Mouse (Mus musculus) intestine, postnatal 0 days (tissue): ENCODE results near the gene Clcn5. TPM values are rescaled to one million over a fixed set of nuclear protein-coding genes. Genes with fewer than 3 reads are reported as not detected.
A peak's percentile ranks its signal among the peaks of the same experiment; 100 is the strongest.

Experiments used
- ATAC-seq: fragments of 200-750 bp; cut with Nextera tagmentation; 2 replicates; pipeline ENCODE4 v1.8.0; 2017; ENCODE audit warnings: mild to moderate bottlenecking, moderate TSS enrichment, moderate library complexity
- H3K27ac ChIP-seq: fragments of 300-500 bp; sonication (generic); 2 replicates; pipeline ENCODE4 v1.5.1; 2014; ENCODE audit warnings: mild to moderate bottlenecking, low read depth, low read length, moderate library complexity
- H3K27me3 ChIP-seq: fragments of 300-500 bp; sonication (generic); replicated peaks from 2 replicates; pipeline ENCODE4 v1.6.1; 2014; ENCODE audit warnings: low read length, mixed read lengths; ENCODE audit not compliant: control insufficient read depth, insufficient read depth
- H3K36me3 ChIP-seq: fragments of 300-500 bp; sonication (generic); 2 replicates; pipeline ENCODE4 v1.6.1; 2014; ENCODE audit warnings: mild to moderate bottlenecking, moderate library complexity; ENCODE audit not compliant: control insufficient read depth, insufficient read depth
- H3K4me1 ChIP-seq: fragments of 300-500 bp; sonication (generic); replicated peaks from 2 replicates; pipeline ENCODE4 v1.6.1; 2014; ENCODE audit warnings: antibody characterized with exemption, low read length, mixed read lengths; ENCODE audit not compliant: control insufficient read depth, insufficient read depth
- H3K4me2 ChIP-seq: fragments of 300-500 bp; sonication (generic); replicated peaks from 2 replicates; pipeline ENCODE4 v1.6.1; 2014; ENCODE audit warnings: low read depth, mild to moderate bottlenecking, moderate library complexity
- H3K4me3 ChIP-seq: fragments of 300-500 bp; sonication (generic); 2 replicates; pipeline ENCODE4 v1.5.1; 2014; ENCODE audit warnings: low read depth, low read length
- H3K9ac ChIP-seq: fragments of 300-500 bp; sonication (generic); 2 replicates; pipeline ENCODE4 v1.6.1; 2014; ENCODE audit warnings: mild to moderate bottlenecking, low read depth, low read length
- H3K9me3 ChIP-seq: fragments of 300-500 bp; sonication (generic); 2 replicates; pipeline ENCODE4 v1.6.1; 2016; ENCODE audit warnings: mixed run types; ENCODE audit not compliant: control insufficient read depth
- CTCF ChIP-seq: sonication (generic); IDR thresholded peaks from 2 replicates; pipeline ENCODE4 v1.5.1; 2016; ENCODE audit warnings: low read depth, mild to moderate bottlenecking, control low read depth, antibody characterized with exemption, moderate library complexity
- WGBS: fragments of 180-500 bp; shearing (Covaris S2); extraction: QIAGEN DNeasy Blood & Tissue Kit; methylation state at CpG from one replicate; pipeline ENCODE4 v1.1.7; 2014; 5-methylcytosine and 5-hydroxymethylcytosine counted together
- polyA plus RNA-seq: library from polyadenylated mRNA; unstranded; fragments of >200 nt; fragmentation: Nextera tagmentation; extraction: Ambion mirVana; gene quantifications from 2 replicates; pipeline ENCODE4 v1.2.1, GENCODE M21; 2015

Clcn5 gene
- 23.2 and 28.5 TPM in 2 replicates for polyA plus RNA-seq

- TF ChIP-seq CTCF: no peak; the same call in 1 of the 2 replicates
- Histone ChIP-seq H3K4me1 (no peaks in the 10 kb centered on the region), H3K36me3 (no peaks in the 10 kb centered on the region), H3K9ac (peak within 1 kb of the TSS; percentile 65), H3K4me3 (peak within 1 kb of the TSS; percentile 62), H3K4me2 (peak within 1 kb of the TSS; percentile 65), H3K9me3 (no peaks in the 10 kb centered on the region), H3K27me3 (no peaks in the 10 kb centered on the region), H3K27ac (peak within 1 kb of the TSS; percentile 78)
- WGBS: 28% methylated on average over 43 of the region's 43 CpGs
- peak; percentile 99 for ATAC-seq
Observed at GRCm38 (mm10) chrX:7319089-7319721, at the start of gene Clcn5. Gene Clcn5 (minus strand): TSS chrX:7319358.

GRCm38 (mm10) chrX:7325455-7325854 lies 6.3 kb upstream of the Clcn5 start:
- Histone ChIP-seq H3K9ac (no peak overlapping the region), H3K4me2 (no peak overlapping the region), H3K27ac (no peak overlapping the region), H3K4me3 (no peak overlapping the region), H3K9me3 (no peaks in the 10 kb centered on the region), H3K27me3 (no peaks in the 10 kb centered on the region), H3K4me1 (no peaks in the 10 kb centered on the region), H3K36me3 (no peaks in the 10 kb centered on the region)
- ATAC-seq: no peak
- 31% methylated on average over 2 of the region's 2 CpGs for WGBS
- peak; percentile 47 for TF ChIP-seq CTCF

- Histone ChIP-seq H3K4me1 (no peaks in the 10 kb centered on the region), H3K27ac (no peak overlapping the region), H3K4me3 (no peak overlapping the region), H3K9me3 (no peaks in the 10 kb centered on the region), H3K27me3 (no peaks in the 10 kb centered on the region), H3K9ac (no peak overlapping the region), H3K4me2 (no peak overlapping the region), H3K36me3 (no peaks in the 10 kb centered on the region)
- 15% methylated on average over 7 of the region's 7 CpGs for WGBS
- peak; percentile 75 for TF ChIP-seq CTCF
- ATAC-seq: no peak
Observed at GRCm38 (mm10) chrX:7322288-7322687, 3.1 kb upstream of the Clcn5 start.

- Histone ChIP-seq H3K9me3 (no peaks in the 10 kb centered on the region), H3K36me3 (no peaks in the 10 kb centered on the region), H3K4me3 (no peak overlapping the region), H3K4me1 (no peaks in the 10 kb centered on the region), H3K4me2 (no peak overlapping the region), H3K27ac (no peak overlapping the region), H3K9ac (no peak overlapping the region), H3K27me3 (no peaks in the 10 kb centered on the region)
- TF ChIP-seq CTCF: no peak
- WGBS: 64% methylated on average over 2 of the region's 2 CpGs
- no peak for ATAC-seq
Observed at GRCm38 (mm10) chrX:7320571-7320970, 1.4 kb upstream of the Clcn5 start.

- H3K4me1 ChIP-seq: no peaks in the 10 kb centered on the region
- peak; percentile 8; the same call in 1 of the 2 replicates for TF ChIP-seq CTCF
- H3K4me2 ChIP-seq: peak overlapping the region; percentile 65
- WGBS: 14% methylated on average over 37 of the region's 37 CpGs
- no peaks in the 10 kb centered on the region for H3K36me3 ChIP-seq
- H3K9ac ChIP-seq: peak overlapping the region; percentile 65
- no peaks in the 10 kb centered on the region for H3K9me3 ChIP-seq
- H3K27me3 ChIP-seq: no peaks in the 10 kb centered on the region
- peak overlapping the region; percentile 62 for H3K4me3 ChIP-seq
- peak; percentile 66 for ATAC-seq
- H3K27ac ChIP-seq: peak overlapping the region; percentile 78
Observed at GRCm38 (mm10) chrX:7318551-7319025, 570 bp downstream of the Clcn5 start.

GRCm38 (mm10) chrX:7315115-7315514 lies 4.0 kb downstream of the Clcn5 start:
- Histone ChIP-seq H3K4me1 (no peaks in the 10 kb centered on the region), H3K9me3 (no peaks in the 10 kb centered on the region), H3K36me3 (no peaks in the 10 kb centered on the region), H3K4me2 (no peak overlapping the region), H3K9ac (no peak overlapping the region), H3K27me3 (no peaks in the 10 kb centered on the region), H3K4me3 (no peak overlapping the region), H3K27ac (no peak overlapping the region)
- no peak for ATAC-seq
- WGBS: 65% methylated on average over 10 of the region's 10 CpGs
- TF ChIP-seq CTCF: no peak
